Mouse (Mus musculus): ENCODE measurements around the gene Lrig3. TPM values are rescaled to one million over a fixed set of nuclear protein-coding genes. Genes with fewer than 3 reads are reported as not detected.

The Lrig3 gene
- polyA plus RNA-seq, 1 experiment from 2014 or later: 28.2 TPM

- no peaks in the 10 kb centered on the region for H3K9me3 ChIP-seq
- DNase-seq (ENCODE audit: low spot score): no peak
- H3K4me3 ChIP-seq: no peak overlapping the region
- H3K36me3 ChIP-seq (replicated peaks): peaks cover 66% of the 10 kb centered on the region
- 92% methylated on average over 7 of the region's 7 CpGs for WGBS
- H3K27ac ChIP-seq (replicated peaks): no peak overlapping the region
- H3K4me1 ChIP-seq: peaks cover 48% of the 10 kb centered on the region
- H3K27me3 ChIP-seq (replicated peaks; ENCODE audit: low read depth, poor library complexity, severe bottlenecking): no peaks in the 10 kb centered on the region
Observed at GRCm38 (mm10) chr10:125991819-125992218, 25.9 kb downstream of the Lrig3 start.

GRCm38 (mm10) chr10:125994855-125995254 lies 28.9 kb downstream of the Lrig3 start:
- DNase-seq (ENCODE audit: low spot score): peak; percentile 39

GRCm38 (mm10) chr10:125995701-125996100 lies 29.7 kb downstream of the Lrig3 start:
- no peaks in the 10 kb centered on the region for H3K27me3 ChIP-seq (replicated peaks; ENCODE audit: low read depth, poor library complexity, severe bottlenecking)
- DNase-seq (ENCODE audit: low spot score): no peak
- H3K4me1 ChIP-seq: peaks cover 24% of the 10 kb centered on the region
- 88% methylated on average over 6 of the region's 6 CpGs for WGBS
- H3K4me3 ChIP-seq: no peak overlapping the region
- H3K9me3 ChIP-seq: no peaks in the 10 kb centered on the region
- peaks cover 74% of the 10 kb centered on the region for H3K36me3 ChIP-seq (replicated peaks)
- no peak overlapping the region for H3K27ac ChIP-seq (replicated peaks)

More at GRCm38 (mm10) chr10:125994855-125995254, 28.9 kb downstream of the Lrig3 start:
- WGBS: 87% methylated on average over 1 of the region's 1 CpGs
- Histone ChIP-seq H3K27me3 (replicated peaks; ENCODE audit: low read depth, poor library complexity, severe bottlenecking) (no peaks in the 10 kb centered on the region), H3K36me3 (replicated peaks) (peaks cover 66% of the 10 kb centered on the region), H3K4me3 (no peak overlapping the region), H3K9me3 (no peaks in the 10 kb centered on the region), H3K4me1 (peaks cover 33% of the 10 kb centered on the region), H3K27ac (replicated peaks) (no peak overlapping the region)

GRCm38 (mm10) chr10:125996989-125997388 lies 31.0 kb downstream of the Lrig3 start:
- H3K4me1 ChIP-seq: peaks cover 14% of the 10 kb centered on the region
- WGBS: 79% methylated on average over 9 of the region's 9 CpGs
- H3K27me3 ChIP-seq (replicated peaks; ENCODE audit: low read depth, poor library complexity, severe bottlenecking): no peaks in the 10 kb centered on the region
- H3K9me3 ChIP-seq: no peaks in the 10 kb centered on the region
- no peak overlapping the region for H3K27ac ChIP-seq (replicated peaks)
- H3K36me3 ChIP-seq (replicated peaks): peaks cover 85% of the 10 kb centered on the region
- H3K4me3 ChIP-seq: no peak overlapping the region
- DNase-seq (ENCODE audit: low spot score): no peak

- Histone ChIP-seq H3K27ac (replicated peaks) (no peak overlapping the region), H3K27me3 (replicated peaks; ENCODE audit: low read depth, poor library complexity, severe bottlenecking) (no peaks in the 10 kb centered on the region), H3K36me3 (replicated peaks) (peaks cover 96% of the 10 kb centered on the region), H3K4me1 (peaks cover 7% of the 10 kb centered on the region; the same call in 1 of the 2 replicates), H3K9me3 (no peaks in the 10 kb centered on the region), H3K4me3 (no peak overlapping the region)
- no peak for DNase-seq (ENCODE audit: low spot score)
- WGBS: 90% methylated on average over 6 of the region's 6 CpGs
Observed at GRCm38 (mm10) chr10:125999561-125999960, 33.6 kb downstream of the Lrig3 start.

GRCm38 (mm10) chr10:126000861-126001390 lies 35.0 kb downstream of the Lrig3 start:
- DNase-seq (ENCODE audit: low spot score): no peak
- WGBS: 88% methylated on average over 8 of the region's 8 CpGs
- no peaks in the 10 kb centered on the region for H3K9me3 ChIP-seq
- H3K4me3 ChIP-seq: no peak overlapping the region
- H3K27ac ChIP-seq (replicated peaks): no peak overlapping the region
- peaks cover 95% of the 10 kb centered on the region for H3K36me3 ChIP-seq (replicated peaks)
- peaks cover 5% of the 10 kb centered on the region; the same call in 1 of the 2 replicates for H3K4me1 ChIP-seq
- H3K27me3 ChIP-seq (replicated peaks; ENCODE audit: low read depth, poor library complexity, severe bottlenecking): no peaks in the 10 kb centered on the region

- Histone ChIP-seq H3K27me3 (replicated peaks; ENCODE audit: low read depth, poor library complexity, severe bottlenecking) (no peaks in the 10 kb centered on the region), H3K9me3 (no peaks in the 10 kb centered on the region), H3K4me3 (no peak overlapping the region), H3K4me1 (no peaks in the 10 kb centered on the region), H3K27ac (replicated peaks) (no peak overlapping the region), H3K36me3 (replicated peaks) (peaks cover 95% of the 10 kb centered on the region)
- WGBS: 91% methylated on average over 14 of the region's 14 CpGs
- no peak for DNase-seq (ENCODE audit: low spot score)
Observed at GRCm38 (mm10) chr10:126002081-126002755, 36.2 kb downstream of the Lrig3 start.

GRCm38 (mm10) chr10:126002818-126003506 lies 37.0 kb downstream of the Lrig3 start:
- no peak for DNase-seq (ENCODE audit: low spot score)
- peaks cover 93% of the 10 kb centered on the region for H3K36me3 ChIP-seq (replicated peaks)
- H3K4me1 ChIP-seq: no peaks in the 10 kb centered on the region
- WGBS: 84% methylated on average over 18 of the region's 18 CpGs
- no peak overlapping the region for H3K4me3 ChIP-seq
- H3K27me3 ChIP-seq (replicated peaks; ENCODE audit: low read depth, poor library complexity, severe bottlenecking): no peaks in the 10 kb centered on the region
- H3K9me3 ChIP-seq: no peaks in the 10 kb centered on the region
- H3K27ac ChIP-seq (replicated peaks): no peak overlapping the region

- no peaks in the 10 kb centered on the region for H3K9me3 ChIP-seq
- no peak overlapping the region for H3K27ac ChIP-seq (replicated peaks)
- 92% methylated on average over 1 of the region's 1 CpGs for WGBS
- no peaks in the 10 kb centered on the region for H3K4me1 ChIP-seq
- no peak for DNase-seq (ENCODE audit: low spot score)
- H3K27me3 ChIP-seq (replicated peaks; ENCODE audit: low read depth, poor library complexity, severe bottlenecking): no peaks in the 10 kb centered on the region
- peaks cover 96% of the 10 kb centered on the region for H3K36me3 ChIP-seq (replicated peaks)
- no peak overlapping the region for H3K4me3 ChIP-seq
Observed at GRCm38 (mm10) chr10:126003857-126004256, 37.9 kb downstream of the Lrig3 start.

GRCm38 (mm10) chr10:126013667-126014066 lies 47.7 kb downstream of the Lrig3 start:
- H3K27me3 ChIP-seq (replicated peaks; ENCODE audit: low read depth, poor library complexity, severe bottlenecking): no peaks in the 10 kb centered on the region
- no peak overlapping the region for H3K4me3 ChIP-seq
- WGBS: 92% methylated on average over 11 of the region's 11 CpGs
- DNase-seq (ENCODE audit: low spot score): peak; percentile 4
- H3K36me3 ChIP-seq (replicated peaks): peaks cover 98% of the 10 kb centered on the region
- no peak overlapping the region for H3K27ac ChIP-seq (replicated peaks)
- H3K9me3 ChIP-seq: no peaks in the 10 kb centered on the region
- no peaks in the 10 kb centered on the region for H3K4me1 ChIP-seq

GRCm38 (mm10) chr10:126014673-126015072 lies 48.7 kb downstream of the Lrig3 start:
- DNase-seq (ENCODE audit: low spot score): peak; percentile 4
- Histone ChIP-seq H3K9me3 (no peaks in the 10 kb centered on the region), H3K4me1 (no peaks in the 10 kb centered on the region), H3K27me3 (replicated peaks; ENCODE audit: low read depth, poor library complexity, severe bottlenecking) (no peaks in the 10 kb centered on the region), H3K27ac (replicated peaks) (no peak overlapping the region), H3K36me3 (replicated peaks) (peaks cover 92% of the 10 kb centered on the region), H3K4me3 (no peak overlapping the region)
- WGBS: 92% methylated on average over 8 of the region's 8 CpGs

- Histone ChIP-seq H3K4me3 (no peak overlapping the region), H3K27me3 (replicated peaks; ENCODE audit: low read depth, poor library complexity, severe bottlenecking) (no peaks in the 10 kb centered on the region), H3K36me3 (replicated peaks) (peaks cover 87% of the 10 kb centered on the region), H3K27ac (replicated peaks) (no peak overlapping the region), H3K4me1 (no peaks in the 10 kb centered on the region), H3K9me3 (no peaks in the 10 kb centered on the region)
- 90% methylated on average over 6 of the region's 6 CpGs for WGBS
- DNase-seq (ENCODE audit: low spot score): peak; percentile 6
Observed at GRCm38 (mm10) chr10:126015644-126016043, 49.7 kb downstream of the Lrig3 start.
